Mouse (Mus musculus) hindbrain, embryonic 14.5 days (tissue): Measurements from ENCODE around the gene Skiv2l. TPM values are rescaled to one million over a fixed set of nuclear protein-coding genes. Genes with fewer than 3 reads are reported as not detected.
"Not testable (repeated sequence)": the region's sequence is repeated elsewhere in the genome, so short reads cannot be mapped to it uniquely, and the experiment has no call there.

ENCODE experiments used
- ATAC-seq: fragments of 200-750 bp; cut with Nextera tagmentation; 2 replicates; pipeline ENCODE4 v1.8.0; 2017; ENCODE audit warnings: moderate number of reproducible peaks, mild to moderate bottlenecking, moderate TSS enrichment, moderate library complexity; ENCODE audit not compliant: low FRiP score
- DNase-seq: peaks from one replicate; pipeline ENCODE4 v3.0.0-alpha.2; 2015; ENCODE audit warnings: low spot score
- H3K27ac ChIP-seq: fragments of 300-500 bp; sonication (generic); 2 replicates; pipeline ENCODE4 v1.5.1; 2014; ENCODE audit warnings: mild to moderate bottlenecking, moderate library complexity
- H3K27me3 ChIP-seq: fragments of 300-500 bp; sonication (generic); 2 replicates; pipeline ENCODE4 v1.6.1; 2014; ENCODE audit warnings: mild to moderate bottlenecking, low read length, mixed read lengths; ENCODE audit not compliant: control insufficient read depth, insufficient read depth
- H3K36me3 ChIP-seq: fragments of 300-500 bp; sonication (generic); replicated peaks from 2 replicates; pipeline ENCODE4 v1.6.1; 2014; ENCODE audit not compliant: control insufficient read depth, insufficient read depth
- H3K4me1 ChIP-seq: fragments of 300-500 bp; sonication (generic); replicated peaks from 2 replicates; pipeline ENCODE4 v1.6.1; 2014; ENCODE audit warnings: antibody characterized with exemption, low read length, mixed read lengths; ENCODE audit not compliant: control insufficient read depth, insufficient read depth
- H3K4me2 ChIP-seq: fragments of 300-500 bp; sonication (generic); replicated peaks from 2 replicates; pipeline ENCODE4 v1.6.1; 2014; ENCODE audit warnings: mild to moderate bottlenecking, moderate library complexity
- H3K4me3 ChIP-seq: fragments of 300-500 bp; sonication (generic); replicated peaks from 2 replicates; pipeline ENCODE4 v1.5.1; 2014; ENCODE audit warnings: mild to moderate bottlenecking, low read length
- H3K9ac ChIP-seq: fragments of 300-500 bp; sonication (generic); 2 replicates; pipeline ENCODE4 v1.6.1; 2014
- H3K9me3 ChIP-seq: fragments of 300-500 bp; sonication (generic); 2 replicates; pipeline ENCODE4 v1.6.1; 2016; ENCODE audit warnings: low read length; ENCODE audit not compliant: control insufficient read depth
- WGBS: fragments of 180-500 bp; shearing (Covaris S2); extraction: QIAGEN DNeasy Blood & Tissue Kit; methylation state at CpG from one replicate; pipeline ENCODE4 v1.1.7; 2014; 5-methylcytosine and 5-hydroxymethylcytosine counted together
- polyA plus RNA-seq: library from polyadenylated mRNA; unstranded; fragments of >200 nt; fragmentation: Nextera tagmentation; extraction: Ambion mirVana; gene quantifications from 2 replicates; pipeline ENCODE4 v1.2.1, GENCODE M21; 2014

Gene Skiv2l
- polyA plus RNA-seq, 1 experiment from 2014 or later: 51.2 TPM

DNA sequence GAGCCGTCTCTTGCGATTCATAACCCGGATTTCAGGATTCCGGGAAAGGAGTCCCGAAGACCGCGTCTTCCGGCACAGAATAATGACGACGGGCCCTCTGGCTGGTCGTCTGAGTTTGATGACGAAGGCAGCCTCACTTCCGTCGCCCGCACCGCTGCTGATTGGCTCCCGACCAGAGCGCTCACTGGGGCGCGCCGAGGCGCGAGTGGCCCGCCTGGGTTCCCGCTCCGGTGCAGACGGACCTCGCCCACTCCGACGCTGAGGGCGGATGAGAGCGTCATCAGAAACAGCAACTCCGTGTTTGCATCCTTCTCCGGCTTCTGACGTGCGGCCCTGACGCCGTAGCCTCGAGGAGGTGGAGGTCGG is 13.2 kb downstream of the Skiv2l start, which contains the start of the genes Stk19 and Dxo:
Gene Stk19 (minus strand): TSS at position 90 of the 366 bp plus-strand sequence.
Gene Dxo (plus strand): TSS at position 164 of the 366 bp plus-strand sequence.
- peak within 1 kb of the TSS; percentile 93 for H3K4me2 ChIP-seq
- peak within 1 kb of the TSS; percentile 70 for H3K27ac ChIP-seq
- peaks cover 54% of the 10 kb centered on the region for H3K36me3 ChIP-seq
- DNase-seq (peak; percentile 98), ATAC-seq (peak; percentile 92)
- no peaks in the 10 kb centered on the region for H3K9me3 ChIP-seq
- no peaks in the 10 kb centered on the region for H3K27me3 ChIP-seq
- 0% methylated on average over 40 of the region's 40 CpGs for WGBS
- H3K4me1 ChIP-seq: peaks cover 21% of the 10 kb centered on the region
- peak within 1 kb of the TSS; percentile 53 for H3K4me3 ChIP-seq
- H3K9ac ChIP-seq: peak within 1 kb of the TSS; percentile 65

DNA sequence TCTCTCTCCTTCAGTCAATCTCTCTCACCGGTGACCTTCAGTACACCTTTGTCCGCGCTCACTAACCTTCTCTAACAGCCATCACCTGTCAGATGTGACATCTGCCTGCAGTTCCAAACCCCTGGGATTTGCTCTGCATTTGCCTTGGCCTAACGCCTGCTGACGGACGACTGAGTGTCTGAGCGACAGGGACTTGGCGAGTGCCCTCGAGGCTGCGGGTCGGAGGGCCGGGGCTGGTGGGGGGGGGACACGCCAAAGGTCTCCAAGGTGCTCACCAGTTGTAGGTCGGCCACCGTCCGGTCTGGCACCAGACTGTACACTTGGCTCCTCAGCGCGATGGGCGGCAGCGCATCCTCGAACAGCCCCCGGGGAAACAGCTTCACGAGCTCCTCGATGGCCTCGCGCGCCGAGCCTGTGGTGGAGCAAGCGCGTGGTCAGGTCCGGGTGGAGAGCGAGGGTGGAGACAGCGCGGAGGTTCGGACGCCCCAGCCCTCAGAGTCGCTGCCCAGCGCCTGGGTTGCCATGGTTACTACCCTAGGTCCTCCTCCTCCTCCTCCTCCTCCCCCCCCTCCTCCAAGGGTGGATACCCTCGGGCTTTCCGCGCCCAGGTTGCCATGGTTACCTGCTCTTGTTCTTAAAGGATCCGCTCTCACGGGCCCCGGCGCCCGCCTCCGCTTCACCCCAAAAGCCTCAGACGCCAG is 13.7 kb downstream of the Skiv2l start:
- Histone ChIP-seq H3K27ac (peak overlapping the region; percentile 34), H3K9me3 (no peaks in the 10 kb centered on the region), H3K36me3 (peaks cover 51% of the 10 kb centered on the region), H3K4me2 (peak overlapping the region; percentile 92), H3K4me1 (peaks cover 21% of the 10 kb centered on the region), H3K27me3 (no peaks in the 10 kb centered on the region), H3K4me3 (peak overlapping the region; percentile 53), H3K9ac (peak overlapping the region; percentile 65)
- no peak for DNase-seq
- WGBS: 4% methylated on average over 44 of the region's 48 CpGs
- peak; percentile 79 for ATAC-seq

DNA sequence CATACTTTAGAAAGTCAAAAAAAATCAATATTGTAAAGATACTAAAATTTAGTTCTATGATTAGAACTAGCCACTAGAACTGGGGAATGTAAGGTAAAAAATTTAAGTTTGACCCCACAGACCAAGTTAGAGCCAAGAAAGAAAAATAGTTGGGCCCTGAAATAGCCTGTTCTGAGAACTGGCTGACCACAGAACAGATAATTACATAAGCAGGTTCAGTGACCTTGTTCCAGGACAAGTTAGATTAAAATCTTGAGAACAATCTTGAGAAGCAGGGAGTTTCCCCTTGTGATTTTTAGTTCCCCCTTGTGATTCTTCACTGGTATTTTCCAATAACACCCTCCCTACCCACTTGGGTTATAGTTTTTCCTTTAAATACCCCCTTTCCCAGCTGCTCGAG is 19.2 kb downstream of the Skiv2l start:
- H3K9ac ChIP-seq, DNase-seq, H3K4me3 ChIP-seq, ATAC-seq, H3K4me2 ChIP-seq, H3K27ac ChIP-seq, H3K4me1 ChIP-seq, H3K27me3 ChIP-seq, H3K9me3 ChIP-seq: not testable (repeated sequence)
- H3K36me3 ChIP-seq: peaks cover 76% of the 10 kb centered on the region
- 100% methylated on average over 1 of the region's 1 CpGs for WGBS

DNA sequence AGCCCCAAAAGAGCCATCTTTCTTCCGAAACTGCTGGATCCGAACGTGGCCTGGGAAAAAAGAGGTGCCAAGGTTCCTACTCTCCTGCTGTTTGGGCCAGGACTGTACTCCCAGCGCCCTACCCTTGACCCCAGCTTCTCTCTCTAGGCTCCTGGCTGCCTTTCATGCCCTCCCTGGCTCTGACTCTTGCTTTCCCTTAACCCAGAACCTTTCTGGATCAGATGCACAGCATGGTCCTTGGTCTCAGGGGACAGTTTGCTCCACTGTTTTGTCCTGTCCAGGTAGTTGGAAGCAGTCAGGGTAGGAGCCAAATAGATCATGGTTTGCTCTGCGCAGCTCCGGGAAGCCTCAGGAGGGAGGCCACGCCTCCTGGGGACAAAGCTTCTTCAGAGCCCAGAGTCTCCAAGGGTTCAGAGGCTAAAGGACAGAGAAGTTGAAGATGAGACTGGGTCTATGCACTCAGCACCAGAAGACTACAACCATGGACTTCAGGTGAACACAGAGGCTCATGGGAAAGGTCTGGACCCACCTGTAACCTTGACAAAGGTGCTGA is 35.1 kb downstream of the Skiv2l start:
- no peak overlapping the region for H3K27ac ChIP-seq
- ATAC-seq (no peak), DNase-seq (no peak)
- no peak overlapping the region for H3K9ac ChIP-seq
- H3K4me1 ChIP-seq: no peaks in the 10 kb centered on the region
- H3K4me2 ChIP-seq: no peak overlapping the region
- H3K9me3 ChIP-seq: no peaks in the 10 kb centered on the region
- H3K36me3 ChIP-seq: no peaks in the 10 kb centered on the region
- 82% methylated on average over 7 of the region's 7 CpGs for WGBS
- H3K27me3 ChIP-seq: no peaks in the 10 kb centered on the region
- H3K4me3 ChIP-seq: no peak overlapping the region

DNA sequence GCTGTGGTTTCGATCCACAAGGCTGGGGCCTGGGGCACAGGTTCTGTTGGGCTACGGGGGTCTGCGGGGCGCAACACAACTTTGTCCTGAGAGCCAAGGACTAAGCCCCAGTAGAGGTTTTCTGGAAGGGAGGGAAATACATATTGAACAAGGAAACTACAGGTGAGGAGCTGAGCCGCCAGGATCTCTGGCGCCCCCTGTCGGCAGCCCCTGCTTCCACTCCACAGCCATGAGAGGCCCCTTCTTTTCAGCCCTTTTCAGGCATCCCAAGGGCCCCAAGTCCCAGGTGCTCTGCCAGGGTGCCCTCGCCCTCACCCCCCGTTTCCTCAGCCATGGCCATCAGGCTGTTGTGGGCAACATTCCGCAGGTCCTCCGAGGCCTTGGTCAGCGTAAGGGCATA is 36.3 kb downstream of the Skiv2l start:
- H3K9ac ChIP-seq, DNase-seq, H3K27me3 ChIP-seq, H3K4me3 ChIP-seq, H3K4me2 ChIP-seq, H3K27ac ChIP-seq, ATAC-seq, H3K9me3 ChIP-seq, H3K36me3 ChIP-seq, H3K4me1 ChIP-seq: not testable (repeated sequence)
- WGBS: 63% methylated on average over 12 of the region's 12 CpGs

DNA sequence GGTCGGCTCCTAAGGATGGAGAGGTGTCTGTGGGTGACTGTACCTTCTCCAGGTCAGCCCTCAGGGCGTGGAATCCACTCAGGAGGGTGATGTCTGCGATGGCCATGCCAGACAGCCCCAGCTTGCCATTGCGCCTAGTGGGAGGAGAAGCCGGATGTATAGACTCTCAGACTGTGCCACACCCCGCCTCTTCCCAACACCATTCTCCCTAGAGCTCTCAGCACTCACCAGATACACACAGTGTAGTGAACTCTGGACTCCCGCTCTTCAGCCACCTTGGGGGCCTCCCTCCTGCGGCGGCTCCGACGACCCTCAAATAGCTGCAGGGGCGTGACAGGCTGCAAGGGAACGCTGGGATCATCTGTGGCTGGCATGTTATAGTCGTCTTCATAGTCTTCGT is 38.7 kb downstream of the Skiv2l start:
- WGBS: 74% methylated on average over 15 of the region's 15 CpGs
- Histone ChIP-seq H3K9me3 (no peaks in the 10 kb centered on the region), H3K4me2 (no peak overlapping the region), H3K27me3 (no peaks in the 10 kb centered on the region), H3K4me1 (no peaks in the 10 kb centered on the region), H3K36me3 (no peaks in the 10 kb centered on the region), H3K4me3 (no peak overlapping the region), H3K27ac (no peak overlapping the region), H3K9ac (no peak overlapping the region)
- DNase-seq (no peak), ATAC-seq (no peak)

DNA sequence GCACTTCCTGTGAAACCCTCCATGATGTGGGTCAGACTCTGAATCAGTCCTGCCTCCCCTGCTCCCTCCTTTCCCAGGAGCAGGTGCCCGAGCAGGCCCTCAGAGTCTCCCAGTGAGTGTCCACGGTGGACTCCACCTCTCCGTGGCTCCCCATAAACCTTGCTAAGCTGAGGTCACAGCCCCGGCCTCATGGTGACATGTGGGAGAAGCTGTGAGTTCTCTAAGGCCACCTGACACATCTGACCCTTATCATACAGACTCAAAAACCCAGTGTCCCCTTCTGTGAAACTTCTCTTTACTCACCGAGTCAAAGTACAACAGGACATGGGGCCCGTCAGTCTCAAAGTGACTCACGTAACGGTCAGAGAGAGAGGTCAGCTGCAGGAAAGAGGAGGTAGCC is 39.2 kb downstream of the Skiv2l start:
- not testable (repeated sequence) for H3K4me3 ChIP-seq
- WGBS: 88% methylated on average over 8 of the region's 8 CpGs

DNA sequence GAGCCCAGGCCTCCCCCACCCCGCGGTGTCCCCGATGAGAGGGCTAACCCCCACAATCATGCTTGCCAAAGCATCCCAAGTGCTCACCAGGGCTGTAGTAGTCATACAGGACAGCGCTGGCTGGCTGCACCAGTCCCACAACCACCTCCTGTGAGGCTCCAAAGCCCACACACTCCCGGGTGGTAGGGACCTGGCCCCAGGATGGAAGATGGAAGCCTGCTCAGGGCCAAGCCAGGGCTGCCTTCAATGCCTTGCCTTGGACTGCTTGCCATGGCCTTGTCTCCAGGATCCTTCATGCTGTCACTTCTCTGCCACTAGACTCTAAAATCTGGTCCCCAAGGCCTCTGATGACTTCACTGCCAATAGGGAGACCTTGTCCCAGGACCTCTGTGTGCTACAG is 39.6 kb downstream of the Skiv2l start:
- not testable (repeated sequence) for H3K36me3 ChIP-seq, H3K4me1 ChIP-seq, DNase-seq, H3K4me2 ChIP-seq, H3K27me3 ChIP-seq, H3K4me3 ChIP-seq, ATAC-seq, H3K9me3 ChIP-seq, H3K27ac ChIP-seq, H3K9ac ChIP-seq
- 93% methylated on average over 5 of the region's 5 CpGs for WGBS

More for the DNA sequence above, 39.2 kb downstream of the Skiv2l start:
- H3K27ac ChIP-seq, H3K4me2 ChIP-seq, H3K27me3 ChIP-seq, H3K9ac ChIP-seq, ATAC-seq, H3K36me3 ChIP-seq, H3K4me1 ChIP-seq, DNase-seq, H3K9me3 ChIP-seq: not testable (repeated sequence)

DNA sequence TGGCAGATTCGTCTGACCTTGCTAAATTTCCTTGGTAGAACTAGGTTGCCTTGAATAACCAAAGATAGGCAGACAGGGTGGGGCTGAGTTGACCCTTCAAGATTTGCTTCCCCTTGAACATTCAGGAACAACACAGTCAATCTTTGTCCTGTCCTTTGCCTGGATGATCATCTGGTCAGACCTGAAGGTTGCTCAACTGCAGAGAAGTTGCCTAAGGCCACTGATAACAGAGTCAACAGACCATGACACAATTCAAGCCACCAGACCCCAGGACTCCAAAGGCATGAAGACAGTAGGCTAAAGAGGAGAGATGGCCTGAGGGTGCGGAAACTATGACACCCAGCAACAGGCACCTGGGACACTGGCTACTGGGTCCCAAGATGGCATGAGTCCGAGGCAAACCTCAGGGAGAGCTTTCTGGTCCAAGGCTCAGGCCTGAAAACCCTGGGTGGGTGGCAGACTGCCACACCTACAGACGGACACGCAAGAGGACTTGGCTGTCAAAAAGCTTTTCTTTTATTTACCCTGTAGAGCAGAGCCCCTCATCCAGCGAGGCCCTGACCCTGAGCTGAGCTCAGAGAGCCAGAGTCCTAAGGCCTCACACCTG is 41.3 kb downstream of the Skiv2l start:
- 92% methylated on average over 6 of the region's 6 CpGs for WGBS
- no peak overlapping the region for H3K27ac ChIP-seq

More for the DNA sequence above, 41.3 kb downstream of the Skiv2l start:
- H3K9ac ChIP-seq: no peak overlapping the region
- H3K36me3 ChIP-seq: no peaks in the 10 kb centered on the region
- no peaks in the 10 kb centered on the region for H3K27me3 ChIP-seq
- no peak for ATAC-seq
- DNase-seq: no peak
- 0 out of 2 replicates have a peak, but pooled peaks cover 5% of the 10 kb centered on the region for H3K9me3 ChIP-seq
- no peak overlapping the region for H3K4me2 ChIP-seq
- no peaks in the 10 kb centered on the region for H3K4me1 ChIP-seq
- no peak overlapping the region for H3K4me3 ChIP-seq
